Mouse (Mus musculus) liver, embryonic 13.5 days (tissue): ENCODE measurements around the gene Polr2m. TPM values are rescaled to one million over a fixed set of nuclear protein-coding genes. Genes with fewer than 3 reads are reported as not detected.

Experiments
- polyA plus RNA-seq: library from polyadenylated mRNA; unstranded; fragments of >200 nt; fragmentation: Nextera tagmentation; extraction: Ambion mirVana; gene quantifications from 2 replicates; pipeline ENCODE4 v1.2.1, GENCODE M21; 2015

Polr2m gene
- polyA plus RNA-seq, 1 experiment from 2014 or later: 153 TPM

Other genes starting within 250 kb of the Polr2m start
- 3.0 and 3.6 TPM in 2 replicates for gene Myzap, start 106.4 kb upstream of the Polr2m start, polyA plus RNA-seq